Mouse (Mus musculus) embryonic fibroblast, embryonic 13.5 days (primary cell): ENCODE measurements around the gene Ptges2. TPM values are rescaled to one million over a fixed set of nuclear protein-coding genes. Genes with fewer than 3 reads are reported as not detected.

ENCODE experiments used
- H3K27ac ChIP-seq: 2 replicates; pipeline ENCODE4 v1.5.1; 2012; ENCODE audit warnings: low read length, control low read depth, inconsistent platforms; ENCODE audit not compliant: insufficient read depth
- H3K4me1 ChIP-seq: 2 replicates; pipeline ENCODE4 v1.6.1; 2011; ENCODE audit warnings: low read length; ENCODE audit not compliant: control insufficient read depth, insufficient read depth
- H3K4me3 ChIP-seq: 2 replicates; pipeline ENCODE4 v1.5.1; 2011; ENCODE audit warnings: mild to moderate bottlenecking, control low read depth, low read length; ENCODE audit not compliant: insufficient read depth
- CTCF ChIP-seq: IDR thresholded peaks from 2 replicates; pipeline ENCODE4 v1.5.1; 2011; ENCODE audit warnings: mild to moderate bottlenecking, control low read depth, low read length, moderate library complexity, borderline replicate concordance; ENCODE audit not compliant: insufficient read depth
- POLR2A ChIP-seq: IDR thresholded peaks from 2 replicates; pipeline ENCODE4 v1.6.1; 2011; ENCODE audit warnings: low read depth, mild to moderate bottlenecking, control low read depth, low read length, moderate library complexity
- polyA plus RNA-seq: library from polyadenylated mRNA; stranded (reverse); fragments of >200 nt; gene quantifications from 2 replicates; pipeline ENCODE4 v1.2.4, GENCODE M21; 2011; ENCODE audit warnings: low read depth; ENCODE audit not compliant: missing spikeins, insufficient read length

The Ptges2 gene
- polyA plus RNA-seq, 1 experiment = 14.3 TPM

DNA sequence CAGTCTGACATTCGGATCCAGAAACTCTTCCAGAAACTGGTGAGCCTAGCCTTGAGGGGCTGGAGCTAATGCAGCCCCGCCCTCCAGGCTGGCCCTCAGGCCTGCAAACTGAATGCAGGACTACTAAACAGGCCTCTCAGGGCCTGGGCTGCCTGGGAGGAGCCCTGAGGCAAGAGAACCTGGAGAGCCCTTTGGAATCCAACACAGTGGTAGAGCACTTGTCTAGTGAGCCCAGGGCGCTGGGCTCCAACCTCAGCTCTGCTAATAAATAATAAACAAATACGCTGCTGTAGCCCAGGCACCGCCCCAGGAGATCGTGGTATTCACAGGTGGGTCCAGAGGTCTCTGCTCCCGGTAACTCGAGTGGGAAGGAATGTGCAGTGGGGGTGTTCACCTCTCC, 4.8 kb upstream of the Ptges2 start:
- no peaks in the 10 kb centered on the region for H3K4me1 ChIP-seq
- no peak overlapping the region for H3K4me3 ChIP-seq
- no peak overlapping the region for H3K27ac ChIP-seq
- TF ChIP-seq CTCF (no peak), POLR2A (no peak)

DNA sequence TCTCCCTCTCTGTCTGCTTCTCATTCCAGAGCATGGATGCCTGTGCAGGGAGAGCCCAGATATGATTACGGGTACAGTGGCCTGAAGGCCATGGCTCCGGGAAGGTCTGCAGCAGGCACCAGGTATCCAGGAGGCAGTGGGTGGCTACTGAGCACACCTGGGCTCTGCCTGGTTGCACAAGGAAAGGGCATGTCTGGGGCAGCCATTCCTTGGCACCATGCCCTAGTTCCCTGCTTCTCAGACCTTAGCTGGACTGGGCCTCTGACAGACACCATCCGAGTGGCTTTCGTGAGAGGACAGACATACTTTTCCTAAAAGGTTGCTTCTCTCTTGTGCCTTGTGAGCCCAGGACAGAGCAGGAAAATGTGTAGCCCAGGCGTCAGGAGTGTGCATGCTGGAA, 3.6 kb upstream of the Ptges2 start:
- Histone ChIP-seq H3K4me1 (no peaks in the 10 kb centered on the region), H3K4me3 (no peak overlapping the region), H3K27ac (no peak overlapping the region)
- TF ChIP-seq CTCF = no peak
- no peak for TF ChIP-seq POLR2A

GRCm38 (mm10) chr2:32394973-32395372, 723 bp upstream of the Ptges2 start:
- H3K4me1 ChIP-seq = peaks cover 7% of the 10 kb centered on the region
- TF ChIP-seq POLR2A = no peak
- peak; percentile 50; the same call in 1 of the 2 replicates for TF ChIP-seq CTCF
- peak overlapping the region; percentile 86 for H3K27ac ChIP-seq
- H3K4me3 ChIP-seq = peak overlapping the region; percentile 86

- Histone ChIP-seq H3K27ac (peak overlapping the region; percentile 86), H3K4me3 (peak overlapping the region; percentile 86), H3K4me1 (peaks cover 7% of the 10 kb centered on the region)
- TF ChIP-seq CTCF = no peak
- TF ChIP-seq POLR2A = peak; percentile 61
Observed at GRCm38 (mm10) chr2:32395946-32396621, 388 bp downstream of the Ptges2 start.

- Histone ChIP-seq H3K4me3 (peak overlapping the region; percentile 86), H3K27ac (no peak overlapping the region), H3K4me1 (peaks cover 7% of the 10 kb centered on the region)
- TF ChIP-seq POLR2A (no peak), CTCF (no peak)
Observed at GRCm38 (mm10) chr2:32396695-32397094, 999 bp downstream of the Ptges2 start.

- Histone ChIP-seq H3K4me3 (no peak overlapping the region), H3K27ac (no peak overlapping the region), H3K4me1 (0 out of 2 replicates have a peak, but pooled peaks cover 2% of the 10 kb centered on the region)
- TF ChIP-seq CTCF (peak; percentile 96), POLR2A (peak; percentile 23; the same call in 1 of the 2 replicates)
Observed at GRCm38 (mm10) chr2:32404663-32405062, 9.0 kb downstream of the Ptges2 start.

- no peak overlapping the region for H3K27ac ChIP-seq
- TF ChIP-seq CTCF = no peak
- TF ChIP-seq POLR2A = no peak
Observed at GRCm38 (mm10) chr2:32407144-32407824, 11.6 kb downstream of the Ptges2 start.

GRCm38 (mm10) chr2:32408429-32409424, 13.0 kb downstream of the Ptges2 start:
- H3K27ac ChIP-seq = no peak overlapping the region
- H3K4me1 ChIP-seq = 0 out of 2 replicates have a peak, but pooled peaks cover 2% of the 10 kb centered on the region
- no peak overlapping the region for H3K4me3 ChIP-seq
- no peak for TF ChIP-seq CTCF
- no peak for TF ChIP-seq POLR2A

More at GRCm38 (mm10) chr2:32407144-32407824, 11.6 kb downstream of the Ptges2 start:
- Histone ChIP-seq H3K4me3 (no peak overlapping the region), H3K4me1 (0 out of 2 replicates have a peak, but pooled peaks cover 2% of the 10 kb centered on the region)

DNA sequence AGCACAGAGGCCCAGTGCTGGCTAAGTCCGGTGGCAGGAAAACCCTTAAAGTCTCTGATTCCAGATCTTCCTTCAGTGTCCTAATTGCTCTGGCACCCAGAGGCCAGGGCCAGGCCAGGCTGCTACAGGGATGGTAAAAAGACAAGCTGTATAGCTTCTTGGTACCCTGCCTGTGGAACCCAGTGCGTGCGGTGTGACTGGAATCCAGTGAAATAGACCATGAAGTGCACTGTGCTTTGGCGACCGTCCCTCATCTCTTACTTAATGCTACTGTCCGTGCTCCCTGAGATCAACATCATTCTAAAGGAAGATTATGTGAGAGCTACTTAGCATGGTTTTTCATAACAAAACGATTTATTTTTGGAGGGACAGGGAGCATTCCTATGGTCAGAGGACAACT, 15.7 kb downstream of the Ptges2 start:
- Histone ChIP-seq H3K4me1 (0 out of 2 replicates have a peak, but pooled peaks cover 2% of the 10 kb centered on the region), H3K27ac (no peak overlapping the region), H3K4me3 (no peak overlapping the region)
- TF ChIP-seq CTCF = no peak
- TF ChIP-seq POLR2A = no peak
